Mouse (Mus musculus): ENCODE data around the gene Lrmda. TPM values are rescaled to one million over a fixed set of nuclear protein-coding genes. Genes with fewer than 3 reads are reported as not detected.

Lrmda gene
- total and polyA plus RNA-seq, 3 experiments, result 5.1 to 5.9 TPM; not detected in 1

GRCm38 (mm10) chr14:22783211-22784161, 764.0 kb downstream of the Lrmda start (continued):
- TF ChIP-seq USF1 (IDR thresholded peaks at IDR 0.05; ENCODE audit: low read depth, low read length) (no peak), JUND (IDR thresholded peaks at IDR 0.05; ENCODE audit: low read depth, low read length) (no peak), RCOR1 (IDR thresholded peaks at IDR 0.05; ENCODE audit: low read depth, low read length) (peak; percentile 91), ELF1 (IDR thresholded peaks at IDR 0.05; ENCODE audit: low read depth, low read length) (no peak), HCFC1 (IDR thresholded peaks at IDR 0.05; ENCODE audit: low read depth, low read length) (no peak), ZMIZ1 (IDR thresholded peaks at IDR 0.05; ENCODE audit: low read depth, low read length) (no peak)

- Histone ChIP-seq H3K27ac (ENCODE audit: control insufficient read depth, low read depth, low read length) (no peak overlapping the region), H3K36me3 (ENCODE audit: control insufficient read depth in 1 of 2, insufficient read depth in 2 of 2, low read length in 2 of 2) (peaks cover 0 to 7% of the 10 kb centered on the region in 2 experiments; a peak in 2 of 4 replicates), H3K79me2 (ENCODE audit: control insufficient read depth, insufficient read depth, low read length, poor library complexity) (no peaks in the 10 kb centered on the region), H3K4me1 (ENCODE audit: control insufficient read depth in 1 of 2, insufficient read depth in 2 of 2, low read length in 2 of 2) (peaks cover 2 to 10% of the 10 kb centered on the region in 2 experiments; a peak in 2 of 4 replicates), H3K9me3 (replicated peaks; ENCODE audit: insufficient read depth, low read length) (no peaks in the 10 kb centered on the region), H3K27me3 (ENCODE audit: control insufficient read depth in 1 of 2, insufficient read depth in 2 of 2, low read length in 2 of 2) (no peaks in the 10 kb centered on the region), H3K9ac (ENCODE audit: control insufficient read depth, low read depth, low read length, poor library complexity, severe bottlenecking) (no peak overlapping the region), H3K4me3 (ENCODE audit: control insufficient read depth in 1 of 2, insufficient read depth in 1 of 2, low read depth in 2 of 2, low read length in 2 of 2) (no peak overlapping the region)
- no peak for DNase-seq (ENCODE audit: low read depth, low spot score)
- no peak for TF ChIP-seq NELFE (IDR thresholded peaks at IDR 0.05; ENCODE audit: low read depth, low read length)
- TF ChIP-seq USF1 (IDR thresholded peaks at IDR 0.05; ENCODE audit: low read depth, low read length), result no peak
- no peak for TF ChIP-seq GABPA (IDR thresholded peaks at IDR 0.05; ENCODE audit: low read depth, low read length)
- no peak for TF ChIP-seq MYC (IDR thresholded peaks at IDR 0.05; ENCODE audit: low read depth, low read length)
- no peak for TF ChIP-seq ZKSCAN1 (IDR thresholded peaks at IDR 0.05; ENCODE audit: low read depth, low read length)
Observed at GRCm38 (mm10) chr14:22800020-22800419, 780.5 kb downstream of the Lrmda start.

DNA sequence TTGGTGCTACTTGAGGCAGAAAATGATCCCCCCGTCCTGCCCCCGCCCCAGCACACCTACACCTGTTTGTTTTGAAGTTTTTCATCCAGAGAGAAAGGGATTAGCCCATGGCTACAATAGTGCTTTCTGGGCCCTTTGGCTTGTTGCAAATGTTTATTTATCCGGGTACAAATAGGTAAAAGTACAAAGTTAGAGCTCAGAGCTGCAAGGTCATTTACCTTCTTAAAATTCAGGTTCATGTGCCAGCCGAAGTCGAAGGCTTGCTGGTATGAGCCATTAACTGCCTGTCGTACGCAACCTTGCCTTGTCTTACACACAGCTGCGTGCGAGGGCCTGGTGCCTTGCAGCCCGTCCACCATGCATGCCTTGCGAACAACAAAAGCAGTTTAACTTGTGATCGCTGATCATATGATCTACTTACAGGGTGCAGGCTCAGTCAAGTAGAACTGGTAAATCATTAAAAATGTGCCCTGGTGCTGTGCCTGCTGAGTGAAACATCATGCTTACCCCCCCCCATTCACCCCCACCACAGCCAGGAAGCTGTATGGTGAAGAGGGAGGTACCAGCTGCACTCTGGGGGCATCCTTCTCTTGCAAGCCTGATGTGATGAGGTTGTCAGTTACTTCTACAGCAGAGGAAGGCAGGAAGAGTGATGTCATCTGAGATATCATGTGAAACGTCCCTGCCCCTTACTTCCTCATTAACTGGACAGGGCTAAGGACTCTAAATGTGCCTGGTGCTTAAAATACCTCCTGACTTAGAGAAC, 781.5 kb downstream of the Lrmda start:
- DNase-seq (ENCODE audit: low read depth, low spot score), result peak; percentile 71
- Histone ChIP-seq H3K79me2 (ENCODE audit: control insufficient read depth, insufficient read depth, low read length, poor library complexity) (no peaks in the 10 kb centered on the region), H3K27ac (ENCODE audit: control insufficient read depth, low read depth, low read length) (no peak overlapping the region; the same call in 1 of the 2 replicates), H3K9me3 (replicated peaks; ENCODE audit: insufficient read depth, low read length) (no peaks in the 10 kb centered on the region), H3K36me3 (ENCODE audit: control insufficient read depth in 1 of 2, insufficient read depth in 2 of 2, low read length in 2 of 2) (peaks cover 0 to 7% of the 10 kb centered on the region in 2 experiments; a peak in 2 of 4 replicates), H3K4me1 (ENCODE audit: control insufficient read depth in 1 of 2, insufficient read depth in 2 of 2, low read length in 2 of 2) (peaks cover 2 to 10% of the 10 kb centered on the region in 2 experiments; a peak in 2 of 4 replicates), H3K4me3 (ENCODE audit: control insufficient read depth in 1 of 2, insufficient read depth in 1 of 2, low read depth in 2 of 2, low read length in 2 of 2) (no peak overlapping the region), H3K27me3 (ENCODE audit: control insufficient read depth in 1 of 2, insufficient read depth in 2 of 2, low read length in 2 of 2) (no peaks in the 10 kb centered on the region), H3K9ac (ENCODE audit: control insufficient read depth, low read depth, low read length, poor library complexity, severe bottlenecking) (no peak overlapping the region)
- TF ChIP-seq ETS1 (IDR thresholded peaks at IDR 0.05; ENCODE audit: low read depth, low read length) (peak; percentile 44; the same call in 1 of the 2 replicates), POLR2AphosphoS5 (IDR thresholded peaks at IDR 0.05; ENCODE audit: borderline replicate concordance, low read depth, low read length) (no peak)
